Mouse (Mus musculus) layer of hippocampus, adult 8-10 months (tissue): ENCODE measurements around the gene Dpm3. TPM values are rescaled to one million over a fixed set of nuclear protein-coding genes. Genes with fewer than 3 reads are reported as not detected.
A peak's percentile ranks its signal among the peaks of the same experiment; 100 is the strongest.

ENCODE experiments used
- DNase-seq, 2 experiments: peaks; one replicate each; pipeline ENCODE4 v3.0.0; 2022; ENCODE audit warnings: low spot score in 2 of 2
- microRNA-seq, 2 experiments: library from miRNA; unstranded; fragments of <30 nt; microRNA quantifications; one replicate each; pipeline ENCODE4 v1.2.0; 2022
- total RNA-seq, 4 experiments: library from RNA; stranded (reverse); gene quantifications; 2 replicates each; pipeline ENCODE4 v1.2.4; 2022

The Dpm3 gene
- total RNA-seq, 4 experiments from 2014 or later: 44.2 to 67.3 (median 61.7) TPM

DNA sequence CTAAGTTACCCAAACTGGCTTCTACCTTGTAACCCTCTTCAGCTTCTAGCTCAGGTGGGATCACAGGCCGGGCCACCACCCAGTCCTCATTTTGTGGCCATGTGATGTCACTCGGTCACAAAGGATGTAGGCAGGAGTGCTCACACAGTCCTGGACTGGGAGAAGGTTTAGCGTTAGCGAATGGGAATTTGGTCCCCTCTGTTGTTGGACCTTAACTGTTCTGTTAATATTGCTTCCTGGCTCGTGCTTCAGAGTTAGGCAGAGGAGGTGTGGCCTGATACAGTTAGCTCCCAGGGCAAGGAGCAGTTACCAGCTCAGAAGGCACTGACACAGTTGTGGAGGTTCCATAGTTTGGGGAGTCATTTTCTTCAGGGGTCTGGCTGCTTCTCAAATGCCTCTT, 35.0 kb downstream of the Dpm3 start:
- no peak for DNase-seq

DNA sequence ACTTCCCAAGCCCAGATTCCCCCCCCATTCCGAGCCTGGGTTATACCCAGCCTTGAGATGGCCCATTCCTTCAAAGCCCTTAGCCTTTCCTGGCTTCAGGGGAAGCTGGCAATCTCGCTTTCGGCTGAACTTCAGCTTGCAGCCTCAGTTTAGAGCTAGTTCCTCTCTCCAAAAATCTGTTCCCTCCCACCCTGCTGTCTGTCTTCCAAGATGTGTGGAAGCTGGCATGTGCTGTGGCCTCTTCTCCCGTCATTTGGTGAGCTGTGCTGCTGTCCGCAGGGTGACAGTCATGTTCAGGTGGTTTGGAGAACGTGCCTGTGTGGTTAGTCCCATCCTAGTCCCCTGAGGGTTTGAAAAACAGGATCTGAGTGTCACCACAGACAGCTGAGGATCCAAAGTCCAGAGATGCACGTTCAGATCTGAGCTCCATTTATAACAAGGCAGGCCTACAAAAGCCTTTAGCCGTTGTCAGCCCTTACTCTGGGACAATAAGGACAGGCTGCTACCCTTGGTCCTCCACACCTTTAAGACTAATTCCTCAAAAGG, 36.6 kb downstream of the Dpm3 start:
- no peak for DNase-seq

DNA sequence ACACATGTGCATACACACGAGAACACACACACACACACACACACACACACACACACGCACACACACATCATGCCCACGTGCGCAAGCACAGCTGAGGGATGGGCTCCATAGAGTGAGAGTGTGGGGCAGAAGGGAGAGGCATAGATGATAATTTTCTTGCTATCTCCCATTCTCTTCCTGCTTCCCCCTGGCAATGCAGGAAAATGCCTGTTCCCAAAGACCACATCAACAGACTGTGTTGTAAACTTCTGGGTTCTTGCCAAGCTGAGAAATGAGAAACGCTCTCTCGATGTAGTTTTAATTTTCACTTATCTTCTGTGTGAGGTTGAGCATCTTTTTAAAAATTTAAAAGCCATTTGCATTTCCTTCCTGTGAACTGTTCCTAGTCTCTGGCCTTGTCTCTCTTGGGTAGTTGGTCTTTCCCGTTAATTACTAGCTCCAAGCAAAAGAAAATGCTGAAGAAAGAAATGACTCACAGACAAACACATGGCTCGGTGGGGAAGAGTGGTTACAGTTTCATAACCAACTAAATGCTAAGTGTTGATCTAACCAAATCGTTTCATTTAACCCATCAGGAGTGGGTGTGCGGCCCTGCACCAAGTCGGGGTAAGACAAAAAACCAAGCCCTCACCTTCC, 37.7 kb downstream of the Dpm3 start:
- DNase-seq: no peak

DNA sequence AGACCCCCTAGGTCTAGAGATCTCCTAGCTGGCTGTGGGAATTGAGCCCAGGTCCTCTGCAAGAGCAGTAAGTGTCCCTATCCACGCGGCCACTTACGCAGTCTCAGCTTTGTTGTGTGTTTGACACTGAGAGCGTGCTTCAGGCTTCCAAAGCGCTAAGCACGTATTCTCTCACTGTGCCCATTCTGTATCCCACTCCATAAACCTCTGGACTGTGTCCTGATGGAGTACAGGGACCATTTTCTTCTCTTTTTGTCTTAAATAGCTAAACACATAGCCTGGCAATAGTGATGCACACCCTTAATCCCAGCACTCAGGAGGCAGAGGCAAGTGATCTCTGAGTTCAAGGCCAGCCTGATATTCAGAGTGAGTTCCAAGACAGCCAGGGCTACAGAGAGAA, 39.8 kb downstream of the Dpm3 start:
- no peak for DNase-seq

DNA sequence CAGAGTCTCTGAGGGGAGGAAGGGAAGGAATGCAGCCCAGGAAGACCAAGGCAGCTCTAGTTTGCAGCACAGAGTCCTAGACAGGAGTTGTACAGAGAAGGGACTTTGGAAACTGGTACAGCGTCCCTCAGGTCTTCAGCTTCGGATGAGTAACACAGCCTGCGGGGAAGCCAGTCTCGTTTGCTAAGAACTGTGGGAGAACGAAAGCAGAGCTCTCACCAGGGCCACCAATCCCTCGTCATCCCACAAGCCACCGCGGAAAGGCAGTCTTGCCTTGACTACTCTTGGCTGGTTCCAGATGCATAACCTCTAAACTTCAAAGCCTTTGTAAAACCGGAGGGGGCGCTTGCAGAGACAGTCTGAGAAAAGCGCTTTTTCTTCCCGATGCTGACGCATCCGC, 40.3 kb downstream of the Dpm3 start:
- no peak for DNase-seq

DNA sequence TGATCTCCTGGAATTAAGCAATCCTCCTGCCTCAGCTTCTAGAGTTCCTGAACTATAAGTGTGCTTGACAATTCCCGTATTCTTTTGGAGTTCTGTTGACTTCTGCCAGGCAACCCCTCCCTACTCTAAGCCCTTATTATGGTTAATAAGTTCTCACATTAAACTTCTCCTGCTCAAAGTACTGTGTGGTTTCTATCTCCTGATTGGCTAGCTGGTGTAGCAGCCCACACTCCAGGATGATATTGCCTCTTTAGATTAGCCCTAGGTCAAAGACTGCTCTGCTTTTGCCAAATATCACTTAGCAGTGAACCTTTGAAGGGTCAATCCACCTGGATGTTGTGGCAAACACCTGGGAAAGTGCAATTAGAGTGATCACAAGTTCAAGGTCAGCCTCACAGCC, 40.9 kb downstream of the Dpm3 start:
- no peak for DNase-seq

DNA sequence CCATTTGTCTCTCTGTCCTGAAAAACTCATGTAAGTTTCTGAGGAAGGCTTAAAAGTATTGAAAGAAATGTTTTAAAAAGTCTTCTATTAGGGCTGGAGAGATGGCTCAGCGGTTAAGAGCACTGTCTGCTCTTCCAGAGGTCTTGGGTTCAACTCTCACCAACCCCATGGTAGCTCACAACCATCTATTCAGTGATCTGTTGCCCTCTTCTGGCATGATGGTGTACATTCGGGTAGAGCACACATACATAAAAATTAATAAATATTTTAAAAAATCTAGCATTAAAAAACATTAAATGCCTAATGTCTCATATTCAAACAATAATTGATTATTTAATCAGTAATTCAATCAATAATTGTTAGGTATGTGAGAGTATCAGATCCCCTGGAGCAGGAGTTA, 41.4 kb downstream of the Dpm3 start:
- no peak for DNase-seq

DNA sequence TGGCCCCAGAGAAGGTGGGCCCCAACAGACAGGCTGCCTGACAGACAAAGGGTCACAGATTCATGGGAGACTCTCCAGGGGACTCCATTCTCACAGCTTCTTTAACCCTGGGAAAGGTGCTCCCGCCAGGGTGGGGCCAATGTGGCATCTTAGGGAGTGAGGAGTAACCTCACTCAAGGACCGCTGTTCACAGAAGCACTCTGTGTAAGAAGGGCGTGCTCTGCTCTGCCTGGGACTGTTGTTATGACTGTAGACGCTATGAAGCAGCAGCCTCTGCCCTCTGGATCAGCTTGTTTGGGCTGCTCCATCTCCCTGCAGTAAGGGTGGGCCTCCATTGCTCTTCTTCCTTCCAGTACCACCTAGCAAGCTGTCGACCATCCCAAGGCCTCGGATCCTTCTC, 45.3 kb downstream of the Dpm3 start:
- no peak for DNase-seq

DNA sequence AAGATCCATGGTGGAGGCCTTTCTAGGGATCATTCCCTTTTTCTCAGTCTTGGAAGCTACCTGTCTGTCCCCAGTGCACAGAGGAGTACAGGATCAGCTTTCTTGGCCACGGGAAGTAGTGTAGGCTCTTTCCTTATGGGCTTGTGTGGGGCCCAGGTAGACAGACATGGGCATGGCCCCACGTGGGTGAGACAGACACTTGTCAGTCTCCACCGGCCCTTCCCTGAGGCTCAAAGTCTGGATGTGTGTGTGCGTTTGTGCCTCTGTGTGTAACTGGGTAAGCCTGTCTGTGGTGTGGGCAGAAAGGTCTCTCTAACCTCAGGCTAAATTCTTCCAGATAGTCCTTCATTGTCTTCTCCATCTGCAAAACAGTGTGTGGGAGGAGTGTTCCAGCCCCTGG, 45.9 kb downstream of the Dpm3 start:
- no peak for DNase-seq

DNA sequence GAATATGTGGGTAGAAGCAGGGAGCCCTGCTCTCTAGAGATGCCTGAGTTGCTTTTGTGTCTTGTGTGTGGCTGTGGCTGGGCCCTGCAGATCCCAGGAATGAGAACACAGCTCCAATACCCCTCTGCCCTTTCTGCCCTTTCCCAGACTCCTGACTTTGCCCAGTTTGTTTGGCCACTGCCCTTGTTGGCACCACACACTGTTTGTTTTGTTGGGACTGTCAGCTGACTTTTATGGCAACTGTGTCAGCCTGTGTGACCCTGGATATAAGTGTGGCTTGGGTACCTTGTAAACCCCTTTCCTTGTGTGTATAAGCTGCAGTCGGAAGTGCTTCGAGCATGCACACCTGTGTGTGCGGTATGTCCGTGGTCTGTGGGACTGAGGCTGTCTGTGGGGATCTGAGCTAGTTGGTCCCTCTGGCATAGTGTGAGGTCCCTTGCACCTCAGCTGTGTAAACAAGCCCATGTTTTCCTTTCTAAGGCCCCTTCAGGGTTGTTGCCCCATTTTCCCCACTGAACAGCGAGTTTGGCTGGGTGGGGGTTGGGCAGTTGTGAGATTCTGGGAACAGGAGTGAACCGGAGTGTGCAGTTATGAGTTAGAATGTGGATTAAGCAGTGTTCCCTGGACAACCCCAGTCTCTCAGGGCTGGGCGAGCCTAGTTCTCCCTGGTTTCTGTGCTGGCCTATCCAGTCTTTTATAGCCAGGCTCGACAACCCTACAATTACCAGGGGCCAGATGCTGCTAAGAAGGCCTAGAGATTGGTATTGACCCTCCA, 46.6 kb downstream of the Dpm3 start:
- DNase-seq: no peak

DNA sequence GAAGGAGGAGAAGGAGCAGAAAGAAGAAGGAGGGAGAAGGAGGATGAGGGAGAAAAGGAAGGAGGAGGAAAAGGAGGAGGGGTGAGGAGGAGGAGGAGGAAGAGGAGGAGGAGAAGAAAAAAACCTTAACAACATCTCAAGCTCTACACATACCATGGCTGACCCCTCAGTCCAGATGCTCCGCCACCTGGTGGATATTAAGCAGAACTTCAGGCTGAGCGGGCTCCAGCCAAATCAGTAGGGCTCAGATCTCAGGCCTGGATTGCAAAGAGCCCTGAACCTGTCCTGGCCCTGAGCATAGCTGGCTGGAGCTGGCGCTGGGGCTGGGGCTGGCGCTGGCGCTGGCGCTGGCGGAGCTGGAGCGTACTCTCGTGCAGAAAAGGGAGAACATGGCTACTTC, 48.9 kb downstream of the Dpm3 start:
- DNase-seq: peak in 1 of 2 experiments; percentile 54

DNA sequence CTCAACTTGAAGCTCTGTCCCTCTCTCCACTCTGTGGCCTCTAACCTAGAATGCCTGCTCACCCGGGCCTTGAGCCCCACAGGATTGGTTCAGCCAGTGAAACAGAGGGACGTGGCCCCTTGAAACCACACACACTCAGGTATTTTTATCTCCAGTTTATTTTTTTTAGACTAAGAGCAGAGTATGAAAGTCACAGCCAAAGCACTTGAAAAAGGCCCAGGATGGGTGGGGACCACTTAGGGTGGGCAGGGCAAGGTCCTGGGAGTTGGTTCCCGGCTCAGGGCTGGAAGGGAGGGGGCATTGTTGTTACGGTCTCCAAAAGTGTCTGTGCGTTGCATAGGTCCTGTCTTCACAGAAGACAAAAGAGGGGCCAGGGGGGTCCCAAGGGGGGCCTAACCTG, 55.2 kb downstream of the Dpm3 start:
- no peak for DNase-seq

DNA sequence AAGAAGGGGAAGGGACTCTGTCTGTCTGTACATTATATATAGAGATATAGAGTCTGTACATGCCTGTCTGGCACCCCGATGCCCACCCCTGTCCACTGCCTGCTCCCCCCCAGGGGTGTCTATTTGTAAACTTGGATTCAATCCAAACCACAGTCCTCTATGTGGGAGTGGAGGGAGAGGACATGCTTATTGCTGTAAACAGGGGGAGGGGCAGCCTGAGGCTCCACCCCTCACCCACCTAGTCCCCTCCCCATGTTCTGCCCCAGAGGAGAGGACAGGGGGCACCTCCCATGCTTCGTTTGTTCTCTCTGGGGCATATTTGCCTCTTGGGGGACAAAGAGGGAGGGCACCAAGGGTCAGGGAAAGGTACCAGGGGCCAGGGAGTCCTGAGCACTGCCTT, 55.6 kb downstream of the Dpm3 start:
- DNase-seq: no peak

DNA sequence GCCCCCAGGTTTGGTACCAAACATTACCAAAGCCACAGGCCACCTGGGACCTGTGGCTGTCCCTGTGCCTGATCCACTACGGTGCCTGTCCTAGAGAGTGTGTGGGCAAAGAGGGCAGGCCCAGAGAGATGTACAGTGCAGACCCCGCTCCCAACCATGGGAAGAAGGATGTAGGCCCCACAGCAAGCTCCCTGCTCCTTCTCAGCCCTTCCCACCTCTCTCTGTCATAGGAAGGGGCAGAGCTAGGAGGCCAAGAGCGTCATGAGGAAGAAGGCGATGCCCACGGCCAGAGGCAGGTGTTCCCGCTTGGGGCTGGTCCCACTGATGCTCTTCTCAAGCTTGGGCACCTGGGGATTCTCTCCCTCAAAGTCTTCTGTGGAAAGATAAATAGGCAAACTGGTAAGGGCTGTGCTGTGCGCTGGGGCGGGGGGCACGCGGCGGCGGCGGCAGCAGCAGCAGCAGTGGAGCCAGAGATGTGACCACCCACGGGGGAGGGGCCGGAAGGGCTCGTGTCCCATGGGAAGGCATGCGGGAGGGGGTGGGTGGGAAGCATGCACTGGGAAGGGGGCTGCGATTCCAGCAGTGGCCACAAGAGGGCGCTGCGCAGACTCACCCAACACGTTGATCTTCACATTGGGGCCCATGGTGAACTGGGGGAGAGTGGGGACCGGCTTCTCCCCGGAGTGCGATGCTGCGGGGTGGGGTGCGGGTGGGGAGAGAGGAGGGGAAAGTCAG, 56.2 kb downstream of the Dpm3 start:
- peak in 1 of 2 experiments; percentile 86 for DNase-seq

DNA sequence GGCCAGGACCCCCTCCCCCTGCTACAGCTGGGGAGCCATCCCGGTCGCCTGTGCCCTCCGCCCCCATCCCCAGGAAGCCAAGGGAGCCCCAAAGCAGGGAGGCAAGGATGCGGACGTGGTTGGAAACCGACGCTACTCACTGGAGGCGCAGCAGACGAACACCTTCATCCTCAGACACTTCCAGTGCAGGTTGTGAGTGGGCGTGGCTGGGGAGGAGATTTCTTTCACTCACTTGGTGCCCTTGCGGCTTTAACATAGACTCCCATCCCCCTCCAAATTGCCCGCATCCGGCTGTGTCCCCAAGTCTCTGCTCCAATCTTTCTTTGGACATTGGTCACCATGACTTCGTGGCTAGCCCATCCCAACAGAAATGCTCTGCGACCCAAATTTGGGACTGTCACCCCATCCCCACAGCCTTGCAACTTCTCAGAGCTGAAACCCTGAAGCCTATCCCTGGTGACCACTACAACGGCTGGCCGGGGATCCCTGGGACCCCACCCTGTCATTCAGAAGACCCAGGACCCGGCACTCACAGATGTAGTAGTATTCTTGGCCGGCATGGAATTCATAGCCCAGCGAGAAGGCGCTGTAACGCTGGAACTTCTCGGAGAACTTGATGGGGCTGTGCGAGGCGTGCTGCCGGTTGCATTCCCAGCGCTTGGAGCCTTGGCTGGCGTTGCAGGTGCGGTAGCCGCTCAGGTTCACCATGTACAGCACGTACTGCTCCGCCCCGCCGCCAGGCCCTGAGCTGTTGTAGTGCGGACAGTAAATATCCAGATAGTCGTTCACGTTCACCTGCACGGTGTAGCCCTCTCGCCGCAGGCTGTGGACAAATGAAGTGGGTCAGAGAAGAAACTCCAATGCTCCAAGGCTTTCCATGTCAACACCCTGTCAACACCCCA, 57.0 kb downstream of the Dpm3 start:
- no peak for DNase-seq

Small RNA genes lying within 50 kb of the gene (microRNA-seq; reads per million reads assigned to microRNA genes)
- gene Mir92b: 6,804 to 10,287 reads per million in 2 experiments

Other genes starting within 250 kb of the Dpm3 start
- gene Rusc1, start 166.0 kb upstream of the Dpm3 start, total RNA-seq: 100 to 1,000 TPM; 144 to 149 (median 146) TPM
- gene Gm43738, start 158.3 kb upstream of the Dpm3 start, total RNA-seq: under 1 TPM in 1 of 4 experiments, not detected in 3; 0.18 TPM
- gene Fdps, start 157.4 kb upstream of the Dpm3 start, total RNA-seq: 100 to 1,000 TPM in 2 of 4 experiments, 10 to 100 TPM in 2; 84.1 to 119 (median 97.3) TPM
- under 1 TPM in 1 of 4 experiments, not detected in 3; 0.14 TPM for gene Pklr, start 123.2 kb upstream of the Dpm3 start, total RNA-seq
- 10 to 100 TPM; 13.3 to 15.2 (median 14.2) TPM for gene Hcn3, start 99.2 kb upstream of the Dpm3 start, total RNA-seq
- gene Clk2, start 94.6 kb upstream of the Dpm3 start, total RNA-seq: 10 to 100 TPM; 44.5 to 54.1 (median 48.9) TPM
- 10 to 100 TPM; 66.2 to 72.5 (median 69.1) TPM for gene Scamp3, start 81.9 kb upstream of the Dpm3 start, total RNA-seq
- 10 to 100 TPM; 52.6 to 54.5 (median 53.5) TPM for gene Fam189b, start 76.2 kb upstream of the Dpm3 start, total RNA-seq
- 10 to 100 TPM; 62.1 to 75.2 (median 68.5) TPM for gene Gba, start 56.4 kb upstream of the Dpm3 start, total RNA-seq
- gene Thbs3, start 44.2 kb upstream of the Dpm3 start, total RNA-seq: 10 to 100 TPM; 27.4 to 40.7 (median 35.3) TPM
- gene Mtx1, start 32.3 kb upstream of the Dpm3 start, total RNA-seq: 10 to 100 TPM; 85.4 to 96.0 (median 94.4) TPM
- 1 to 10 TPM in 2 of 4 experiments, under 1 TPM in 2; 0.37 to 1.7 (median 1.2) TPM for gene Muc1, start 30.3 kb upstream of the Dpm3 start, total RNA-seq
- gene Krtcap2, start 13.4 kb upstream of the Dpm3 start, total RNA-seq: 10 to 100 TPM; 73.9 to 82.9 (median 79.4) TPM
- 10 to 100 TPM; 74.0 to 89.3 (median 80.2) TPM for gene Trim46, start 13.0 kb upstream of the Dpm3 start, total RNA-seq
- gene Slc50a1, start 11.2 kb downstream of the Dpm3 start, total RNA-seq: 10 to 100 TPM; 51.8 to 69.9 (median 58.2) TPM
- gene Efna1, start 21.8 kb downstream of the Dpm3 start, total RNA-seq: 10 to 100 TPM in 2 of 4 experiments, 1 to 10 TPM in 2; 7.9 to 12.6 (median 10.5) TPM
- 10 to 100 TPM; 57.7 to 72.8 (median 60.8) TPM for gene Efna3, start 63.6 kb downstream of the Dpm3 start, total RNA-seq
- gene Efna4, start 78.7 kb downstream of the Dpm3 start, total RNA-seq: 1 to 10 TPM in 3 of 4 experiments, under 1 TPM in 1; 0.96 to 1.4 (median 1.1) TPM
- gene Adam15, start 90.6 kb downstream of the Dpm3 start, total RNA-seq: 100 to 1,000 TPM; 129 to 141 (median 137) TPM
- under 1 TPM; 0.32 to 0.47 (median 0.39) TPM for gene Dcst2, start 102.6 kb downstream of the Dpm3 start, total RNA-seq
- gene Dcst1, start 105.9 kb downstream of the Dpm3 start, total RNA-seq: under 1 TPM in 2 of 4 experiments, not detected in 2; 0.16 to 0.48 TPM
- 10 to 100 TPM; 12.6 to 18.7 (median 15.9) TPM for gene Zbtb7b, start 135.4 kb downstream of the Dpm3 start, total RNA-seq
- 1 to 10 TPM; 1.9 to 7.1 (median 4.3) TPM for gene Lenep, start 143.4 kb downstream of the Dpm3 start, total RNA-seq
- gene Flad1, start 152.5 kb downstream of the Dpm3 start, total RNA-seq: 10 to 100 TPM; 35.8 to 37.8 (median 37.1) TPM
- gene Cks1b, start 159.0 kb downstream of the Dpm3 start, total RNA-seq: 1 to 10 TPM; 1.6 to 4.7 (median 2.5) TPM
- gene Shc1, start 159.1 kb downstream of the Dpm3 start, total RNA-seq: 10 to 100 TPM; 16.4 to 22.3 (median 19.9) TPM
- gene Pygo2, start 170.9 kb downstream of the Dpm3 start, total RNA-seq: 10 to 100 TPM; 49.4 to 61.0 (median 53.9) TPM
- gene Pbxip1, start 177.3 kb downstream of the Dpm3 start, total RNA-seq: 10 to 100 TPM; 39.6 to 71.2 (median 51.8) TPM
- gene Pmvk, start 195.2 kb downstream of the Dpm3 start, total RNA-seq: 10 to 100 TPM; 29.5 to 33.7 (median 31.3) TPM